Mouse (Mus musculus): ENCODE data around the gene Tbx2. TPM values are rescaled to one million over a fixed set of nuclear protein-coding genes. Genes with fewer than 3 reads are reported as not detected.
A peak's percentile ranks its signal among the peaks of the same experiment; 100 is the strongest.

Tbx2 gene
- polyA plus RNA-seq, 1 experiment from 2014 or later, result 4.0 TPM

DNA sequence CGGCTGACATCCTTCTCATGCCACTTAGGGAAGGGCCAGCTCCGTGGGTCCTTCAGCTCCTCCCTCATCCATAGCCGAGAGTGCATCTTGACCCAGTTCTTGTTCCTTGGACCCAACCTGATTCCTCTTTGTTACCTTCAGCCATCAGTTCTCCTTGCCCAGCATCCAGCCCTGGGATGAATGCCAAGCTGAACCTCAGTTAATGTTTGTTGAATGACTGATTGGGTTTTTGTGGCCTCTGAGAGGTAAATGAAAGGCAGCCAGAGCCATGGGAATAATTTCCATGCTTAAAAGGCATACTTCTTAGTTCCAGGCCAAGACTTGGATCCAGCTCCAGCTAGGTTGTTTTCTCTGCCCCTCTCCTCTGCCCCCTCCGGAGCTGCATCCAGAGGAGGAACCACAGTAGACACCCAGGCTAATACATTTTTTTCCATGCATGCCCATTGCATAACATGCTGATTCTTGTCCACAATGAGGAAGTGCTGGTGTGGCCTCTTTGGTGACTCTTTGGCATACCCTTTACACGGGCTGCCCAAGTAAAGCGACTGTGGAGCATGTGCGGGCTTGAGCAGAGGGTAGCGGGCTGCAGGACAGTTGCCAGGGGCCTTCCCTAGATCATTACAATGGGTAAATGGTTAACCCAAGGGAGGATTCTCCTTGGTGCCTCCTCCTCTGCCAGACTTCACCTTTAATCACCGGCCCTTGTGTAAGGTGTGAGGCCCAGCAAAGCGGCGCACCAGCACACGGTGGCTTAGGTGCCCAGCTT, 20.0 kb upstream of the Tbx2 start:
- no peak for ATAC-seq (ENCODE audit: insufficient number of reproducible peaks, insufficient read depth, low FRiP score, low read depth)
- no peaks in the 10 kb centered on the region for H3K36me3 ChIP-seq (ENCODE audit: control insufficient read depth, insufficient read depth, low read length)
- H3K4me1 ChIP-seq (ENCODE audit: control insufficient read depth in 2 of 2, insufficient read depth in 2 of 2, low read length in 2 of 2), result peaks cover 11 to 25% of the 10 kb centered on the region in 2 experiments
- H3K4me3 ChIP-seq (ENCODE audit: control insufficient read depth in 1 of 2, insufficient read depth in 1 of 2, low read depth in 1 of 2, low read length in 2 of 2), result no peak overlapping the region
- WGBS, result 95% methylated on average over 12 of the region's 12 CpGs
- H3K9me3 ChIP-seq (ENCODE audit: control insufficient read depth, low read length), result no peaks in the 10 kb centered on the region
- no peak overlapping the region for H3K4me2 ChIP-seq (ENCODE audit: low read length)
- no peak overlapping the region for H3K9ac ChIP-seq (ENCODE audit: low read length)
- no peak overlapping the region for H3K27ac ChIP-seq (replicated peaks in 1 of 2; ENCODE audit: control insufficient read depth in 1 of 2, insufficient read depth in 1 of 2, low read depth in 2 of 2, low read length in 2 of 2)
- peaks cover 29% of the 10 kb centered on the region for H3K27me3 ChIP-seq (ENCODE audit: control insufficient read depth, insufficient read depth, low read length)

DNA sequence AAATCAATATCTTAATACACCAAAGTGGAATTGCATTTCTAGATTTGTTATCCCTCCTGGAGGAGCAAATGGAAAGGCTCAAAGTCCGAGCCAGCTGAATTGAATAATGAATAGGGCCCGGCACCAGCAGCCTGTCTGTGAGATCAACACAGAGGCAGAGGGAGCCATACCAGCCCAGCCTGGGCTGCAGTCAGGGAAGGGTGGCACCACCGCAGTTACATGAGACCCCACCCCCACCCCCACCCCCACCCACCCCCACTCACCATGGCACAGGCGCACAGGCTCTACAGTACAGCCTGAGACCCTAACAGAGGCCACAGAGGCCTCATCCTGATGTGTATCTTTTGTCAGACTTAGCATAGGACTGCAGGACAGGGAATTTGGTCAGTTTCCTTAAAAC, 17.7 kb upstream of the Tbx2 start:
- Histone ChIP-seq H3K4me2 (ENCODE audit: low read length) (peak overlapping the region; percentile 14), H3K27me3 (ENCODE audit: control insufficient read depth, insufficient read depth, low read length) (peaks cover 29% of the 10 kb centered on the region), H3K36me3 (ENCODE audit: control insufficient read depth, insufficient read depth, low read length) (no peaks in the 10 kb centered on the region), H3K9me3 (ENCODE audit: control insufficient read depth, low read length) (no peaks in the 10 kb centered on the region), H3K4me3 (ENCODE audit: control insufficient read depth in 1 of 2, insufficient read depth in 1 of 2, low read depth in 1 of 2, low read length in 2 of 2) (no peak overlapping the region), H3K9ac (ENCODE audit: low read length) (no peak overlapping the region), H3K4me1 (ENCODE audit: control insufficient read depth in 2 of 2, insufficient read depth in 2 of 2, low read length in 2 of 2) (peaks cover 26 to 41% of the 10 kb centered on the region in 2 experiments), H3K27ac (replicated peaks in 1 of 2; ENCODE audit: control insufficient read depth in 1 of 2, insufficient read depth in 1 of 2, low read depth in 2 of 2, low read length in 2 of 2) (peak overlapping the region in 1 of 2 experiments; percentile 25; a peak in 1 of 4 replicates)
- WGBS, result 32% methylated on average over 4 of the region's 4 CpGs
- no peak for ATAC-seq (ENCODE audit: insufficient number of reproducible peaks, insufficient read depth, low FRiP score, low read depth)

DNA sequence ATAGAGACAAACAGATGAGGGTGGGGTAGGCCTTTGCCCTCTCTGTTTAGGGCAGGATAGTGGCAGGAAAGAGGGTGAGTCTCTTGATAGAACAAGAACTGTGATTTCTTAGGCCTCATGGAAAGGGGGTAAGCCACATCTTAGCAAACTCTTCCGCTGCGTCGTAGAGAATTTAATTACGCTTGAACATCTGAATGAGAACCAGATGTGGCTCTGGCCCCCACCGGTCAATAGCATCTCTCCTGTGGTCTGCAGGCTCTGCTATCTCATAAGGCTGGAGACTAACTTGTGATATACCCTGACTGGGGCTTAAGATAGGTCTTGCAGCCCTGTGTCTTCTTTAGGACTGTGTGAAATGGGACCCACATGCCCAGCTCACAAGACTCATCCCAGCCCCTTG, 15.9 kb upstream of the Tbx2 start:
- no peak for ATAC-seq (ENCODE audit: insufficient number of reproducible peaks, insufficient read depth, low FRiP score, low read depth)

DNA sequence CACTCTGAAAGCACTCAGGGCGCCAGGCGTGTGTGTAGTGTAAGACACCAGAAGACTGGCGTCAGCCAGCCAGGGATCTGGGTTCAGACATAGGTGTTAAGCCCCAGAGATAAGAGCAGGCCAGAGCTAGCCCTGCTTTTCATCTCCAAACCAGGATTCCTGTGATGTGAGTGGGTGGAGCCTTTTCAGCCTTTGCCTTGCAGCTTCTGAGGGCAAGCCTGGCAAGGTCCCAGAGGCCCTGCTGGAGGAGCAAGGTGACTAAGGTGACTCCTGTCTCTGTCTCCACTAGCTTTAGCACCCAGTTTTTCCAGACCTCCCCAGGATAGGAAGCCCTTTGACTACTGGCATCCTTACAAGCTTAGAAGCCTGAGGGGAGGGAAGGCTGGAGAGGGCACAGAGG, 13.9 kb upstream of the Tbx2 start:
- Histone ChIP-seq H3K9me3 (ENCODE audit: control insufficient read depth, low read length) (no peaks in the 10 kb centered on the region), H3K4me2 (ENCODE audit: low read length) (no peak overlapping the region), H3K9ac (ENCODE audit: low read length) (peak overlapping the region; percentile 34; the same call in 1 of the 2 replicates), H3K4me3 (ENCODE audit: control insufficient read depth in 1 of 2, insufficient read depth in 1 of 2, low read depth in 1 of 2, low read length in 2 of 2) (no peak overlapping the region), H3K36me3 (ENCODE audit: control insufficient read depth, insufficient read depth, low read length) (no peaks in the 10 kb centered on the region), H3K27ac (replicated peaks in 1 of 2; ENCODE audit: control insufficient read depth in 1 of 2, insufficient read depth in 1 of 2, low read depth in 2 of 2, low read length in 2 of 2) (peak overlapping the region in 1 of 2 experiments; percentile 47; a peak in 2 of 4 replicates), H3K27me3 (ENCODE audit: control insufficient read depth, insufficient read depth, low read length) (peaks cover 21% of the 10 kb centered on the region), H3K4me1 (ENCODE audit: control insufficient read depth in 2 of 2, insufficient read depth in 2 of 2, low read length in 2 of 2) (peaks cover 29 to 45% of the 10 kb centered on the region in 2 experiments)
- 33% methylated on average over 3 of the region's 3 CpGs for WGBS
- ATAC-seq (ENCODE audit: insufficient number of reproducible peaks, insufficient read depth, low FRiP score, low read depth), result no peak

More for the DNA sequence above, 15.9 kb upstream of the Tbx2 start:
- H3K4me1 ChIP-seq (ENCODE audit: control insufficient read depth in 2 of 2, insufficient read depth in 2 of 2, low read length in 2 of 2), result peaks cover 27 to 42% of the 10 kb centered on the region in 2 experiments
- no peak overlapping the region for H3K9ac ChIP-seq (ENCODE audit: low read length)
- no peak overlapping the region for H3K27ac ChIP-seq (replicated peaks in 1 of 2; ENCODE audit: control insufficient read depth in 1 of 2, insufficient read depth in 1 of 2, low read depth in 2 of 2, low read length in 2 of 2)
- peaks cover 33% of the 10 kb centered on the region for H3K27me3 ChIP-seq (ENCODE audit: control insufficient read depth, insufficient read depth, low read length)
- no peak overlapping the region for H3K4me2 ChIP-seq (ENCODE audit: low read length)
- no peaks in the 10 kb centered on the region for H3K36me3 ChIP-seq (ENCODE audit: control insufficient read depth, insufficient read depth, low read length)
- no peak overlapping the region for H3K4me3 ChIP-seq (ENCODE audit: control insufficient read depth in 1 of 2, insufficient read depth in 1 of 2, low read depth in 1 of 2, low read length in 2 of 2)
- H3K9me3 ChIP-seq (ENCODE audit: control insufficient read depth, low read length), result no peaks in the 10 kb centered on the region
- WGBS, result 84% methylated on average over 5 of the region's 5 CpGs

GRCm38 (mm10) chr11:85820959-85821358, 11.4 kb upstream of the Tbx2 start:
- Histone ChIP-seq H3K27me3 (ENCODE audit: control insufficient read depth, insufficient read depth, low read length) (peaks cover 29% of the 10 kb centered on the region), H3K9me3 (ENCODE audit: control insufficient read depth, low read length) (no peaks in the 10 kb centered on the region), H3K4me2 (ENCODE audit: low read length) (no peak overlapping the region), H3K27ac (replicated peaks in 1 of 2; ENCODE audit: control insufficient read depth in 1 of 2, insufficient read depth in 1 of 2, low read depth in 2 of 2, low read length in 2 of 2) (no peak overlapping the region), H3K9ac (ENCODE audit: low read length) (no peak overlapping the region), H3K36me3 (ENCODE audit: control insufficient read depth, insufficient read depth, low read length) (no peaks in the 10 kb centered on the region), H3K4me1 (ENCODE audit: control insufficient read depth in 2 of 2, insufficient read depth in 2 of 2, low read length in 2 of 2) (peaks cover 27 to 31% of the 10 kb centered on the region in 2 experiments), H3K4me3 (ENCODE audit: control insufficient read depth in 1 of 2, insufficient read depth in 1 of 2, low read depth in 1 of 2, low read length in 2 of 2) (no peak overlapping the region)
- ATAC-seq (ENCODE audit: insufficient number of reproducible peaks, insufficient read depth, low FRiP score, low read depth), result no peak
- WGBS, result 89% methylated on average over 3 of the region's 3 CpGs

DNA sequence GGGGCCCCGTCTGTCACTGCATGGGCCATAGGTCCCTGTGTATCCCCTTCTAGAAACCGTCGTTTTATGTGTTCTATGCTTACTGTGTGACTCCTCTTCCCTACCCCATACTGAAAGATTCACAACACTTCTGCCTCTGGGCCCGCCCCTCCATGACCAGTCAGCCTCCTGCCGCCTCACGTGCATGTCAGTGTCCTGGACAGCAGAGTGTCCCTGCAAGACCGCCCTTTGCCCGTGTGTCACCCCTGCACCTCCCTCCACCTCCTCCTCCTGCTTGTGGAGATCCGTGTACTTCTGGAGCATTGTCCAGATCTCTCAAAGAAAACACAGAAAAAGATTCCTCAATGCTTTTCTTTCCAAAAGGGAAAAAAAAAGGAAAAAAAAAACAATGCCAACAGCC, 10.7 kb upstream of the Tbx2 start:
- WGBS, result 80% methylated on average over 9 of the region's 9 CpGs
- no peak for ATAC-seq (ENCODE audit: insufficient number of reproducible peaks, insufficient read depth, low FRiP score, low read depth)
- Histone ChIP-seq H3K4me3 (ENCODE audit: control insufficient read depth in 1 of 2, insufficient read depth in 1 of 2, low read depth in 1 of 2, low read length in 2 of 2) (no peak overlapping the region), H3K9ac (ENCODE audit: low read length) (no peak overlapping the region), H3K4me2 (ENCODE audit: low read length) (no peak overlapping the region), H3K4me1 (ENCODE audit: control insufficient read depth in 2 of 2, insufficient read depth in 2 of 2, low read length in 2 of 2) (peaks cover 27 to 31% of the 10 kb centered on the region in 2 experiments), H3K36me3 (ENCODE audit: control insufficient read depth, insufficient read depth, low read length) (no peaks in the 10 kb centered on the region), H3K9me3 (ENCODE audit: control insufficient read depth, low read length) (no peaks in the 10 kb centered on the region), H3K27me3 (ENCODE audit: control insufficient read depth, insufficient read depth, low read length) (peaks cover 32% of the 10 kb centered on the region), H3K27ac (replicated peaks in 1 of 2; ENCODE audit: control insufficient read depth in 1 of 2, insufficient read depth in 1 of 2, low read depth in 2 of 2, low read length in 2 of 2) (no peak overlapping the region)

GRCm38 (mm10) chr11:85823181-85823580, 9.2 kb upstream of the Tbx2 start:
- ATAC-seq (ENCODE audit: insufficient number of reproducible peaks, insufficient read depth, low FRiP score, low read depth), result no peak
- Histone ChIP-seq H3K27me3 (ENCODE audit: control insufficient read depth, insufficient read depth, low read length) (peaks cover 46% of the 10 kb centered on the region), H3K4me2 (ENCODE audit: low read length) (no peak overlapping the region), H3K36me3 (ENCODE audit: control insufficient read depth, insufficient read depth, low read length) (no peaks in the 10 kb centered on the region), H3K4me1 (ENCODE audit: control insufficient read depth in 2 of 2, insufficient read depth in 2 of 2, low read length in 2 of 2) (peaks cover 20 to 32% of the 10 kb centered on the region in 2 experiments), H3K27ac (replicated peaks in 1 of 2; ENCODE audit: control insufficient read depth in 1 of 2, insufficient read depth in 1 of 2, low read depth in 2 of 2, low read length in 2 of 2) (no peak overlapping the region), H3K4me3 (ENCODE audit: control insufficient read depth in 1 of 2, insufficient read depth in 1 of 2, low read depth in 1 of 2, low read length in 2 of 2) (no peak overlapping the region), H3K9me3 (ENCODE audit: control insufficient read depth, low read length) (no peaks in the 10 kb centered on the region), H3K9ac (ENCODE audit: low read length) (no peak overlapping the region)
- 3% methylated on average over 6 of the region's 6 CpGs for WGBS

All from heart, embryonic 14.5 days (tissue).